ENCODE assay signal across 8 mouse cellular contexts in the genomic region with DNA sequence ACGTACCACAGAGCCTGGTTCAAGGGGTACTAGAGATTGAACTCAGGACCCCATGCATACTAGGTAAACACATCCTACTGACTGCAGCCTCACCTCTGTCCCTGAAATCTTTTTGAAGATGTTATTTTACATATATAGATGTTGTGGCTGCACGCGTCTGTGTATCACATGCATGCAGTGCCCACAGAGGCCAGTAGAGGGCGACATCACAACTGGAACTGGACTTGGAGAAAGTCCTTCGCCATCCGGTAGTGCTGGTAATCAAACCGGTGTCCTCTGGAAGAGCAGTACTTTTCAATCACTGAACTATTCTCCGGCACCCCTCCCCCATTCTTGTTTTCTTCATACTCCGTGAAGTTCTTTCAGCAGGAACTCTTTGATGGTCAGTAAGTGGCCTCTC. TPM values are rescaled to one million over a fixed set of nuclear protein-coding genes. Genes with fewer than 3 reads are reported as not detected.
DNase-seq lines count a peak whose midpoint lies in the region; ATAC-seq and TF ChIP-seq lines count a peak whose summit lies in the region.

No protein-coding gene starts in this region.

- no peaks in the 10 kb centered on the region for H3K36me3 ChIP-seq in midbrain, embryonic 10.5 days
- H3K36me3 ChIP-seq in midbrain, embryonic 15.5 days (replicated peaks) = no peaks in the 10 kb centered on the region
- no peaks in the 10 kb centered on the region for H3K36me3 ChIP-seq in hindbrain, postnatal 0 days (ENCODE audit: insufficient read depth, low read length)

- peak in 1 of 2 experiments; percentile 48 for DNase-seq in cerebellum, adult 2 months
- DNase-seq in cerebellum, adult 9-10 months = no peak
- DNase-seq in midbrain, embryonic 10.5 days (ENCODE audit: low spot score) = peak; percentile 62
- peak; percentile 51 for DNase-seq in c-Kit-negative CD71-positive TER-119-positive erythroid progenitor cells, embryonic 14.5 days (ENCODE audit: low read depth, low spot score)
- DNase-seq in hindbrain, postnatal 0 days (ENCODE audit: low spot score) = peak; percentile 46
- DNase-seq in thymus, postnatal 36 days = peak; percentile 59 to 71

- no peak for ATAC-seq in midbrain, embryonic 15.5 days (replicated peaks)
- no peak for ATAC-seq in hindbrain, postnatal 0 days
- peak; percentile 42; the same call in 1 of the 2 replicates for ATAC-seq in megakaryocyte progenitor cell, adult 5-6 weeks (replicated peaks; ENCODE audit: poor library complexity)

- TF ChIP-seq POLR2A in cerebellum, adult 2 months (IDR thresholded peaks at IDR 0.05; ENCODE audit: borderline replicate concordance, insufficient read depth, low read length) = no peak

- no peak overlapping the region for H3K4me3 ChIP-seq in cerebellum, adult 2 months (replicated peaks; ENCODE audit: insufficient read depth, low read depth, low read length)
- H3K4me3 ChIP-seq in midbrain, embryonic 10.5 days = no peak overlapping the region
- H3K4me3 ChIP-seq in midbrain, embryonic 15.5 days = no peak overlapping the region
- H3K4me3 ChIP-seq in hindbrain, postnatal 0 days (ENCODE audit: low read length) = no peak overlapping the region

- no peaks in the 10 kb centered on the region for H3K27me3 ChIP-seq in cerebellum, adult 2 months (ENCODE audit: control insufficient read depth, insufficient read depth, low read length)
- no peaks in the 10 kb centered on the region for H3K27me3 ChIP-seq in midbrain, embryonic 10.5 days (ENCODE audit: low read depth, poor library complexity, severe bottlenecking)
- H3K27me3 ChIP-seq in midbrain, embryonic 15.5 days (replicated peaks) = no peaks in the 10 kb centered on the region
- H3K27me3 ChIP-seq in hindbrain, postnatal 0 days (ENCODE audit: insufficient read depth, low read length) = no peaks in the 10 kb centered on the region

- H3K9me3 ChIP-seq in midbrain, embryonic 10.5 days (replicated peaks) = no peaks in the 10 kb centered on the region
- no peaks in the 10 kb centered on the region for H3K9me3 ChIP-seq in midbrain, embryonic 15.5 days
- no peaks in the 10 kb centered on the region for H3K9me3 ChIP-seq in hindbrain, postnatal 0 days (ENCODE audit: low read length)

- no peak overlapping the region for H3K4me2 ChIP-seq in midbrain, embryonic 15.5 days
- H3K4me2 ChIP-seq in hindbrain, postnatal 0 days (ENCODE audit: low read depth, low read length) = no peak overlapping the region

- H3K27ac ChIP-seq in cerebellum, adult 2 months (ENCODE audit: insufficient read depth, low read length) = no peak overlapping the region
- no peak overlapping the region for H3K27ac ChIP-seq in midbrain, embryonic 10.5 days (replicated peaks)
- no peak overlapping the region for H3K27ac ChIP-seq in midbrain, embryonic 15.5 days
- no peak overlapping the region for H3K27ac ChIP-seq in hindbrain, postnatal 0 days

- whole genome bisulfite sequencing in cerebellum, adult 2 months = 41% methylated on average over 9 of the region's 9 CpGs
- 36% methylated on average over 9 of the region's 9 CpGs for WGBS in midbrain, embryonic 10.5 days
- 38% methylated on average over 9 of the region's 9 CpGs for WGBS in midbrain, embryonic 15.5 days
- 40% methylated on average over 9 of the region's 9 CpGs for WGBS in hindbrain, postnatal 0 days

- TF ChIP-seq CTCF in cerebellum, adult 2 months (IDR thresholded peaks at IDR 0.05; ENCODE audit: borderline replicate concordance, insufficient read depth, low read depth, low read length) = peak; percentile 61
- peak; percentile 77 for TF ChIP-seq CTCF in hindbrain, postnatal 0 days (IDR thresholded peaks at IDR 0.05; ENCODE audit: low read depth)

- H3K9ac ChIP-seq in midbrain, embryonic 15.5 days = no peak overlapping the region
- no peak overlapping the region for H3K9ac ChIP-seq in hindbrain, postnatal 0 days (replicated peaks; ENCODE audit: low read length)

- no peaks in the 10 kb centered on the region for H3K4me1 ChIP-seq in cerebellum, adult 2 months (ENCODE audit: control insufficient read depth, insufficient read depth, low read length)
- H3K4me1 ChIP-seq in midbrain, embryonic 10.5 days = no peaks in the 10 kb centered on the region
- no peaks in the 10 kb centered on the region for H3K4me1 ChIP-seq in midbrain, embryonic 15.5 days
- H3K4me1 ChIP-seq in hindbrain, postnatal 0 days (ENCODE audit: insufficient read depth, low read length) = no peaks in the 10 kb centered on the region

RNA-seq across cellular contexts. Expression of gene Bak1, which starts 24.4 kb away (rescaled TPM):
- 19.0 and 19.9 TPM in 2 replicates for polyA plus RNA-seq in cerebellum, adult 2 months (2012; rRNA removed)
- 2.8 and 3.4 TPM in 2 replicates for polyA plus RNA-seq in midbrain, embryonic 10.5 days (2016; fragmentation: Nextera tagmentation; extraction: Ambion mirVana)
- polyA plus RNA-seq in midbrain, embryonic 15.5 days (2015; fragmentation: Nextera tagmentation; extraction: Ambion mirVana) = 3.5 and 4.2 TPM in 2 replicates
- total RNA-seq in hindbrain, postnatal 0 days (2014; rRNA removed) = 62.9 and 70.8 TPM in 2 replicates
- polyA plus RNA-seq in hindbrain, postnatal 0 days (2015; fragmentation: Nextera tagmentation; extraction: Ambion mirVana) = 4.0 and 4.2 TPM in 2 replicates
- 130 and 135 TPM in 2 replicates for total RNA-seq in megakaryocyte progenitor cell, adult 5-6 weeks (2015)
- total RNA-seq in megakaryocyte progenitor cell, adult 5-6 weeks (2017) = 63.3 and 68.7 TPM in 2 replicates

RNA-seq across cellular contexts. Expression of gene Zbtb9, which starts 31.5 kb away (rescaled TPM):
- 13.9 and 14.7 TPM in 2 replicates for polyA plus RNA-seq in cerebellum, adult 2 months (2012; rRNA removed)
- polyA plus RNA-seq in midbrain, embryonic 10.5 days (2016; fragmentation: Nextera tagmentation; extraction: Ambion mirVana) = 18.6 and 18.8 TPM in 2 replicates
- 15.4 and 16.9 TPM in 2 replicates for polyA plus RNA-seq in midbrain, embryonic 15.5 days (2015; fragmentation: Nextera tagmentation; extraction: Ambion mirVana)
- total RNA-seq in hindbrain, postnatal 0 days (2014; rRNA removed) = 21.4 and 22.7 TPM in 2 replicates
- 6.6 and 7.8 TPM in 2 replicates for polyA plus RNA-seq in hindbrain, postnatal 0 days (2015; fragmentation: Nextera tagmentation; extraction: Ambion mirVana)
- total RNA-seq in megakaryocyte progenitor cell, adult 5-6 weeks (2015) = 2.9 and 5.3 TPM in 2 replicates
- 16.3 and 22.1 TPM in 2 replicates for total RNA-seq in megakaryocyte progenitor cell, adult 5-6 weeks (2017)

RNA-seq across cellular contexts. Expression of gene Itpr3, which starts 52.7 kb away (rescaled TPM):
- polyA plus RNA-seq in cerebellum, adult 2 months (2012; rRNA removed) = 6.5 and 7.6 TPM in 2 replicates
- 1.0 and 1.3 TPM in 2 replicates for polyA plus RNA-seq in midbrain, embryonic 10.5 days (2016; fragmentation: Nextera tagmentation; extraction: Ambion mirVana)
- 0.78 and 0.80 TPM in 2 replicates for polyA plus RNA-seq in midbrain, embryonic 15.5 days (2015; fragmentation: Nextera tagmentation; extraction: Ambion mirVana)
- 2.3 and 4.0 TPM in 2 replicates for total RNA-seq in hindbrain, postnatal 0 days (2014; rRNA removed)
- 0.58 TPM in 2 replicates for polyA plus RNA-seq in hindbrain, postnatal 0 days (2015; fragmentation: Nextera tagmentation; extraction: Ambion mirVana)
- total RNA-seq in megakaryocyte progenitor cell, adult 5-6 weeks (2015) = 3.4 and 3.6 TPM in 2 replicates
- 5.3 and 6.2 TPM in 2 replicates for total RNA-seq in megakaryocyte progenitor cell, adult 5-6 weeks (2017)
